Mouse (Mus musculus) telencephalon, adult 2 months (tissue): ENCODE data around the gene Gcnt2.
"Not testable (repeated sequence)": the region's sequence is repeated elsewhere in the genome, so short reads cannot be mapped to it uniquely, and the experiment has no call there.

Experiments used
- DNase-seq: peaks from one replicate; pipeline ENCODE4 v3.0.0-alpha.2; 2011; ENCODE audit warnings: low read depth, low spot score

Gene Gcnt2

GRCm38 (mm10) chr13:40901831-40902459, 42.4 kb downstream of the Gcnt2 start:
- no peak for DNase-seq

- DNase-seq: peak; percentile 24
These were observed 44.5 kb downstream of the Gcnt2 start for GRCm38 (mm10) chr13:40904080-40904479.

GRCm38 (mm10) chr13:40906528-40906927, 47.0 kb downstream of the Gcnt2 start:
- DNase-seq: no peak

- no peak for DNase-seq
These were observed 47.7 kb downstream of the Gcnt2 start for GRCm38 (mm10) chr13:40907274-40907673.

GRCm38 (mm10) chr13:40908044-40908443, 48.5 kb downstream of the Gcnt2 start:
- no peak for DNase-seq

- DNase-seq: no peak
These were observed 49.5 kb downstream of the Gcnt2 start for GRCm38 (mm10) chr13:40909060-40909459.

- DNase-seq: no peak
These were observed 50.5 kb downstream of the Gcnt2 start for GRCm38 (mm10) chr13:40910047-40910446.

- DNase-seq: no peak
These were observed 52.4 kb downstream of the Gcnt2 start for GRCm38 (mm10) chr13:40911951-40912350.

GRCm38 (mm10) chr13:40913395-40914018, 54.0 kb downstream of the Gcnt2 start:
- DNase-seq: no peak

GRCm38 (mm10) chr13:40914053-40914585, 54.6 kb downstream of the Gcnt2 start:
- no peak for DNase-seq

- DNase-seq: no peak
These were observed 57.0 kb downstream of the Gcnt2 start for GRCm38 (mm10) chr13:40916321-40917160.

GRCm38 (mm10) chr13:40917161-40918091, 57.9 kb downstream of the Gcnt2 start:
- DNase-seq: peak; percentile 42

GRCm38 (mm10) chr13:40921326-40922059, 61.9 kb downstream of the Gcnt2 start:
- DNase-seq: peak; percentile 29

- DNase-seq: no peak
These were observed 62.8 kb downstream of the Gcnt2 start for GRCm38 (mm10) chr13:40922311-40922877.

- DNase-seq: peak; percentile 52
These were observed 64.3 kb downstream of the Gcnt2 start for GRCm38 (mm10) chr13:40923756-40924315.

GRCm38 (mm10) chr13:40928192-40928898, 68.8 kb downstream of the Gcnt2 start:
- DNase-seq: peak; percentile 64

- not testable (repeated sequence) for DNase-seq
These were observed 72.3 kb downstream of the Gcnt2 start for GRCm38 (mm10) chr13:40931871-40932270.

GRCm38 (mm10) chr13:40932573-40932972, 73.0 kb downstream of the Gcnt2 start:
- no peak for DNase-seq

GRCm38 (mm10) chr13:40934341-40934740, 74.8 kb downstream of the Gcnt2 start:
- no peak for DNase-seq
